Mouse (Mus musculus) liver, embryonic 14.5 days (tissue): ENCODE data around the gene Uqcc2. TPM values are rescaled to one million over a fixed set of nuclear protein-coding genes. Genes with fewer than 3 reads are reported as not detected.

Experiments
- ATAC-seq: fragments of 200-750 bp; cut with Nextera tagmentation; 2 replicates; pipeline ENCODE4 v1.8.0; 2017; ENCODE audit warnings: moderate number of reproducible peaks, mild to moderate bottlenecking, moderate library complexity; ENCODE audit not compliant: insufficient read depth
- DNase-seq, 3 experiments: peaks; one replicate each; pipeline ENCODE4 v3.0.0-alpha.2; 2012 to 2013; ENCODE audit warnings: low read depth in 3 of 3, low spot score in 3 of 3
- H3K27ac ChIP-seq: fragments of 300-500 bp; sonication (generic); 2 replicates; pipeline ENCODE4 v1.5.1; 2014; ENCODE audit warnings: moderate library complexity, mild to moderate bottlenecking, control low read depth, inconsistent platforms
- H3K27me3 ChIP-seq: fragments of 300-500 bp; sonication (generic); 2 replicates; pipeline ENCODE4 v1.6.1; 2014; ENCODE audit warnings: mild to moderate bottlenecking, low read length, moderate library complexity; ENCODE audit not compliant: control insufficient read depth, insufficient read depth
- H3K36me3 ChIP-seq: fragments of 300-500 bp; sonication (generic); replicated peaks from 2 replicates; pipeline ENCODE4 v1.6.1; 2014; ENCODE audit warnings: low read depth; ENCODE audit not compliant: control insufficient read depth, insufficient read depth
- H3K4me1 ChIP-seq, 2 experiments: fragments of 200-500 bp in 1 of 2; fragments of 300-500 bp in 1 of 2; sonication (generic) in 1 of 2; replicated peaks; 2 replicates each; pipeline ENCODE4 v1.6.1; 2012 to 2014; ENCODE audit warnings: antibody characterized with exemption in 1 of 2, inconsistent platforms in 1 of 2, low read length in 1 of 2; ENCODE audit not compliant: control insufficient read depth in 2 of 2, insufficient read depth in 2 of 2
- H3K4me2 ChIP-seq: fragments of 300-500 bp; sonication (generic); 2 replicates; pipeline ENCODE4 v1.6.1; 2014; ENCODE audit warnings: low read depth, mild to moderate bottlenecking, control low read depth, moderate library complexity
- H3K4me3 ChIP-seq, 2 experiments: fragments of 200-500 bp in 1 of 2; fragments of 300-500 bp in 1 of 2; sonication (generic) in 1 of 2; 2 replicates each; pipeline ENCODE4 v1.5.1; 2012 to 2014; ENCODE audit warnings: low read depth in 2 of 2, low read length in 2 of 2, mild to moderate bottlenecking in 2 of 2, control low read depth in 1 of 2, inconsistent platforms in 1 of 2, moderate library complexity in 1 of 2; ENCODE audit not compliant: insufficient read depth in 1 of 2
- H3K9ac ChIP-seq: fragments of 300-500 bp; sonication (generic); replicated peaks from 2 replicates; pipeline ENCODE4 v1.6.1; 2014; ENCODE audit warnings: mild to moderate bottlenecking, control low read depth, moderate library complexity
- H3K9me3 ChIP-seq: fragments of 300-500 bp; sonication (generic); 2 replicates; pipeline ENCODE4 v1.6.1; 2016; ENCODE audit warnings: low read length, mixed read lengths; ENCODE audit not compliant: control insufficient read depth
- CTCF ChIP-seq: IDR thresholded peaks from 2 replicates; pipeline ENCODE4 v1.5.1; 2016; ENCODE audit warnings: antibody characterized with exemption, low read depth, control low read depth
- EP300 ChIP-seq: IDR thresholded peaks from 2 replicates; pipeline ENCODE4 v1.6.1; 2016; ENCODE audit warnings: antibody characterized with exemption, low read depth
- WGBS: fragments of 180-500 bp; shearing (Covaris S2); extraction: QIAGEN DNeasy Blood & Tissue Kit; methylation state at CpG from one replicate; pipeline ENCODE4 v1.1.7; 2014; ENCODE audit not compliant: insufficient replicate concordance; 5-methylcytosine and 5-hydroxymethylcytosine counted together
- polyA plus RNA-seq, 2 experiments: library from polyadenylated mRNA; depleted of rRNA in 1 of 2; stranded (reverse) in 1 of 2; unstranded in 1 of 2; fragments of >200 nt; fragmentation: Nextera tagmentation in 1 of 2; extraction: Ambion mirVana in 1 of 2; gene quantifications; 2 replicates each; pipeline versions ENCODE4 v1.2.1 to v1.2.3; 2012 to 2014

Gene Uqcc2
- polyA plus RNA-seq, 2 experiments, result 129 to 208 TPM

GRCm38 (mm10) chr17:27132238-27132637, 1.5 kb downstream of the Uqcc2 start:
- H3K4me3 ChIP-seq, result no peak overlapping the region
- DNase-seq (no peak), ATAC-seq (no peak)
- H3K9me3 ChIP-seq, result no peaks in the 10 kb centered on the region
- H3K4me2 ChIP-seq, result no peak overlapping the region
- no peak overlapping the region for H3K27ac ChIP-seq
- TF ChIP-seq CTCF, result no peak
- no peak for TF ChIP-seq EP300
- peaks cover 16 to 24% of the 10 kb centered on the region in 2 experiments for H3K4me1 ChIP-seq
- H3K36me3 ChIP-seq, result no peaks in the 10 kb centered on the region
- 82% methylated on average over 10 of the region's 10 CpGs for WGBS
- H3K27me3 ChIP-seq, result no peaks in the 10 kb centered on the region
- H3K9ac ChIP-seq, result no peak overlapping the region

DNA sequence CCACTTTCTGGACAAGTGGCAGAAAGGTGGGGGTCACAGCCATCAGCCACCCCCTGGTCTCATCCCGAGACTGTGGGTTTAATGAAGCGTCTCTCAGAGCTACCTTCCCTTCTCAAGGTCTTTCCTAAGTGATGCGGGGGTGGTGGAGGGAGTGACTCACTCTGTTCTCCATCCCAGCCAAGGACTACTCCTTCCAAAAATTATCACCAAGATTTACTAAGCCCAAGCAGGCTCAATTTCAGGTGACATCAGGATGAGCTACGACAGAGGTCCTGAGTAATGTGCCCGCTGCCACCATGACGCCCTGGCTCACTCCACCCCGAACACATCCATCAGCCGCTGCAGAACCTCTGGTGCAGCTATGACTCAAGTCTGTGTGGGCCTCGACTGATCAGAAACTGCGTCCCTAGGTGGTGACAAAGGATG, 2.5 kb downstream of the Uqcc2 start:
- 76% methylated on average over 10 of the region's 10 CpGs for WGBS
- Histone ChIP-seq H3K27me3 (no peaks in the 10 kb centered on the region), H3K4me1 (peaks cover 16 to 24% of the 10 kb centered on the region in 2 experiments), H3K4me3 (no peak overlapping the region), H3K9ac (no peak overlapping the region), H3K36me3 (no peaks in the 10 kb centered on the region), H3K4me2 (no peak overlapping the region), H3K27ac (no peak overlapping the region), H3K9me3 (no peaks in the 10 kb centered on the region)
- ATAC-seq (no peak), DNase-seq (no peak)
- TF ChIP-seq CTCF, result no peak
- no peak for TF ChIP-seq EP300

GRCm38 (mm10) chr17:27130246-27130645, 3.5 kb downstream of the Uqcc2 start:
- DNase-seq, result no peak
- no peak for TF ChIP-seq CTCF
- TF ChIP-seq EP300, result no peak
- no peaks in the 10 kb centered on the region; the same call in 1 of the 2 replicates for H3K36me3 ChIP-seq
- H3K9ac ChIP-seq, result no peak overlapping the region
- no peak overlapping the region for H3K4me3 ChIP-seq
- 67% methylated on average over 9 of the region's 9 CpGs for WGBS
- no peak overlapping the region for H3K4me2 ChIP-seq
- no peaks in the 10 kb centered on the region for H3K9me3 ChIP-seq
- no peak overlapping the region for H3K27ac ChIP-seq
- peaks cover 16 to 22% of the 10 kb centered on the region in 2 experiments for H3K4me1 ChIP-seq
- ATAC-seq, result no peak
- no peaks in the 10 kb centered on the region for H3K27me3 ChIP-seq

GRCm38 (mm10) chr17:27129819-27130218, 3.9 kb downstream of the Uqcc2 start:
- Histone ChIP-seq H3K27me3 (no peaks in the 10 kb centered on the region), H3K4me2 (no peak overlapping the region), H3K9me3 (no peaks in the 10 kb centered on the region), H3K27ac (no peak overlapping the region), H3K4me3 (no peak overlapping the region), H3K36me3 (no peaks in the 10 kb centered on the region; the same call in 1 of the 2 replicates), H3K9ac (no peak overlapping the region), H3K4me1 (peaks cover 12 to 18% of the 10 kb centered on the region in 2 experiments)
- WGBS, result 74% methylated on average over 7 of the region's 7 CpGs
- no peak for DNase-seq
- TF ChIP-seq EP300, result no peak
- no peak for TF ChIP-seq CTCF
- no peak for ATAC-seq

GRCm38 (mm10) chr17:27129291-27129690, 4.4 kb downstream of the Uqcc2 start:
- H3K4me3 ChIP-seq, result no peak overlapping the region
- H3K4me2 ChIP-seq, result no peak overlapping the region
- ATAC-seq, result no peak
- H3K9me3 ChIP-seq, result no peaks in the 10 kb centered on the region
- no peak for DNase-seq
- H3K36me3 ChIP-seq, result no peaks in the 10 kb centered on the region; the same call in none of the 2 replicates
- peaks cover 9 to 15% of the 10 kb centered on the region in 2 experiments for H3K4me1 ChIP-seq
- TF ChIP-seq EP300 (no peak), CTCF (no peak)
- H3K9ac ChIP-seq, result no peak overlapping the region
- no peaks in the 10 kb centered on the region for H3K27me3 ChIP-seq
- H3K27ac ChIP-seq, result no peak overlapping the region
- 78% methylated on average over 13 of the region's 13 CpGs for WGBS
